Mouse (Mus musculus) midbrain, embryonic 16.5 days (tissue): ENCODE measurements around the gene Kif5c. TPM values are rescaled to one million over a fixed set of nuclear protein-coding genes. Genes with fewer than 3 reads are reported as not detected.
A peak's percentile ranks its signal among the peaks of the same experiment; 100 is the strongest.

Experiments
- ATAC-seq: fragments of 200-750 bp; cut with Nextera tagmentation; 2 replicates; pipeline ENCODE4 v1.8.0; 2017; ENCODE audit warnings: moderate TSS enrichment
- H3K27ac ChIP-seq: fragments of 300-500 bp; sonication (generic); 2 replicates; pipeline ENCODE4 v1.5.1; 2014; ENCODE audit warnings: mild to moderate bottlenecking, low read length, mixed read lengths
- H3K27me3 ChIP-seq: fragments of 300-500 bp; sonication (generic); 2 replicates; pipeline ENCODE4 v1.6.1; 2014; ENCODE audit warnings: low read depth, low read length, mixed read lengths; ENCODE audit not compliant: control insufficient read depth, insufficient read depth
- H3K36me3 ChIP-seq: fragments of 300-500 bp; sonication (generic); 2 replicates; pipeline ENCODE4 v1.6.1; 2014; ENCODE audit warnings: mild to moderate bottlenecking, low read length, moderate library complexity, mixed read lengths; ENCODE audit not compliant: control insufficient read depth, insufficient read depth
- H3K4me1 ChIP-seq: fragments of 300-500 bp; sonication (generic); 2 replicates; pipeline ENCODE4 v1.6.1; 2014; ENCODE audit warnings: mild to moderate bottlenecking, low read length, mixed read lengths; ENCODE audit not compliant: control insufficient read depth, insufficient read depth
- H3K4me2 ChIP-seq: fragments of 300-500 bp; sonication (generic); 2 replicates; pipeline ENCODE4 v1.6.1; 2014; ENCODE audit warnings: mild to moderate bottlenecking, low read length, mixed read lengths
- H3K4me3 ChIP-seq: fragments of 300-500 bp; sonication (generic); 2 replicates; pipeline ENCODE4 v1.5.1; 2014; ENCODE audit warnings: low read depth, mild to moderate bottlenecking, low read length, moderate library complexity, mixed read lengths
- H3K9ac ChIP-seq: fragments of 300-500 bp; sonication (generic); 2 replicates; pipeline ENCODE4 v1.6.1; 2014; ENCODE audit warnings: low read depth, low read length, mixed read lengths
- H3K9me3 ChIP-seq: fragments of 300-500 bp; sonication (generic); replicated peaks from 2 replicates; pipeline ENCODE4 v1.6.1; 2014; ENCODE audit warnings: mild to moderate bottlenecking, low read length, mixed read lengths; ENCODE audit not compliant: control insufficient read depth, poor library complexity, severe bottlenecking
- WGBS: fragments of 180-500 bp; shearing (Covaris S2); extraction: QIAGEN DNeasy Blood & Tissue Kit; methylation state at CpG from one replicate; pipeline ENCODE4 v1.1.7; 2014; 5-methylcytosine and 5-hydroxymethylcytosine counted together
- polyA plus RNA-seq: library from polyadenylated mRNA; unstranded; fragments of >200 nt; fragmentation: Nextera tagmentation; extraction: Ambion mirVana; gene quantifications from 2 replicates; pipeline ENCODE4 v1.2.1, GENCODE M21; 2015

The Kif5c gene
- polyA plus RNA-seq, 1 experiment from 2014 or later = 194 TPM

GRCm38 (mm10) chr2:49757616-49758015 is 138.5 kb downstream of the Kif5c start:
- Histone ChIP-seq H3K4me2 (no peak overlapping the region), H3K4me3 (no peak overlapping the region), H3K27me3 (no peaks in the 10 kb centered on the region), H3K9ac (no peak overlapping the region), H3K4me1 (peaks cover 3% of the 10 kb centered on the region; the same call in 1 of the 2 replicates), H3K36me3 (peaks cover 16% of the 10 kb centered on the region), H3K9me3 (no peaks in the 10 kb centered on the region), H3K27ac (no peak overlapping the region)
- 93% methylated on average over 7 of the region's 7 CpGs for WGBS
- ATAC-seq = no peak

GRCm38 (mm10) chr2:49764331-49764946 is 145.3 kb downstream of the Kif5c start:
- 57% methylated on average over 7 of the region's 7 CpGs for WGBS
- peak; percentile 83 for ATAC-seq
- Histone ChIP-seq H3K9ac (peak overlapping the region; percentile 17; the same call in 1 of the 2 replicates), H3K9me3 (no peaks in the 10 kb centered on the region), H3K27ac (peak overlapping the region; percentile 47; the same call in 1 of the 2 replicates), H3K27me3 (no peaks in the 10 kb centered on the region), H3K4me2 (no peak overlapping the region), H3K4me1 (peaks cover 3% of the 10 kb centered on the region; the same call in 1 of the 2 replicates), H3K4me3 (no peak overlapping the region), H3K36me3 (peaks cover 13% of the 10 kb centered on the region)

- Histone ChIP-seq H3K27ac (no peak overlapping the region), H3K4me1 (peaks cover 5% of the 10 kb centered on the region; the same call in 1 of the 2 replicates), H3K4me2 (no peak overlapping the region), H3K9ac (no peak overlapping the region), H3K36me3 (peaks cover 10% of the 10 kb centered on the region), H3K9me3 (no peaks in the 10 kb centered on the region), H3K4me3 (no peak overlapping the region), H3K27me3 (no peaks in the 10 kb centered on the region)
- WGBS = 56% methylated on average over 2 of the region's 2 CpGs
- no peak for ATAC-seq
Measured at GRCm38 (mm10) chr2:49768916-49769315, 149.8 kb downstream of the Kif5c start.

- no peak overlapping the region for H3K4me3 ChIP-seq
- ATAC-seq = no peak
- no peaks in the 10 kb centered on the region for H3K27me3 ChIP-seq
- H3K9me3 ChIP-seq = no peaks in the 10 kb centered on the region
- 0 out of 2 replicates have a peak, but pooled peaks cover 2% of the 10 kb centered on the region for H3K4me1 ChIP-seq
- WGBS = 84% methylated on average over 5 of the region's 5 CpGs
- no peak overlapping the region for H3K27ac ChIP-seq
- peaks cover 10% of the 10 kb centered on the region for H3K36me3 ChIP-seq
- H3K4me2 ChIP-seq = no peak overlapping the region
- H3K9ac ChIP-seq = no peak overlapping the region
Measured at GRCm38 (mm10) chr2:49770440-49770839, 151.3 kb downstream of the Kif5c start.

- H3K36me3 ChIP-seq = peaks cover 8% of the 10 kb centered on the region
- H3K4me3 ChIP-seq = no peak overlapping the region
- no peak overlapping the region for H3K4me2 ChIP-seq
- no peaks in the 10 kb centered on the region for H3K9me3 ChIP-seq
- H3K27me3 ChIP-seq = no peaks in the 10 kb centered on the region
- H3K4me1 ChIP-seq = 0 out of 2 replicates have a peak, but pooled peaks cover 2% of the 10 kb centered on the region
- WGBS = 78% methylated on average over 11 of the region's 11 CpGs
- no peak for ATAC-seq
- H3K27ac ChIP-seq = no peak overlapping the region
- no peak overlapping the region for H3K9ac ChIP-seq
Measured at GRCm38 (mm10) chr2:49771172-49771571, 152.1 kb downstream of the Kif5c start.

GRCm38 (mm10) chr2:49773194-49773931 is 154.3 kb downstream of the Kif5c start:
- Histone ChIP-seq H3K4me3 (no peak overlapping the region), H3K9me3 (no peaks in the 10 kb centered on the region), H3K36me3 (peaks cover 5% of the 10 kb centered on the region; the same call in 1 of the 2 replicates), H3K27me3 (no peaks in the 10 kb centered on the region), H3K4me2 (no peak overlapping the region), H3K27ac (no peak overlapping the region), H3K4me1 (0 out of 2 replicates have a peak, but pooled peaks cover 2% of the 10 kb centered on the region), H3K9ac (no peak overlapping the region)
- ATAC-seq = no peak
- 62% methylated on average over 10 of the region's 10 CpGs for WGBS

GRCm38 (mm10) chr2:49774180-49774579 is 155.1 kb downstream of the Kif5c start:
- Histone ChIP-seq H3K27ac (no peak overlapping the region), H3K4me1 (0 out of 2 replicates have a peak, but pooled peaks cover 2% of the 10 kb centered on the region), H3K27me3 (no peaks in the 10 kb centered on the region), H3K4me3 (no peak overlapping the region), H3K4me2 (no peak overlapping the region), H3K9me3 (no peaks in the 10 kb centered on the region), H3K9ac (no peak overlapping the region), H3K36me3 (peaks cover 5% of the 10 kb centered on the region; the same call in 1 of the 2 replicates)
- no peak for ATAC-seq

- Histone ChIP-seq H3K27ac (no peak overlapping the region), H3K27me3 (no peaks in the 10 kb centered on the region), H3K9me3 (no peaks in the 10 kb centered on the region), H3K4me3 (no peak overlapping the region), H3K36me3 (peaks cover 5% of the 10 kb centered on the region; the same call in 1 of the 2 replicates), H3K9ac (no peak overlapping the region), H3K4me2 (no peak overlapping the region), H3K4me1 (0 out of 2 replicates have a peak, but pooled peaks cover 2% of the 10 kb centered on the region)
- WGBS = 93% methylated on average over 4 of the region's 4 CpGs
- ATAC-seq = no peak
Measured at GRCm38 (mm10) chr2:49775187-49775586, 156.1 kb downstream of the Kif5c start.

GRCm38 (mm10) chr2:49775735-49776134 is 156.6 kb downstream of the Kif5c start:
- no peak for ATAC-seq
- H3K27me3 ChIP-seq = no peaks in the 10 kb centered on the region

More at GRCm38 (mm10) chr2:49775735-49776134, 156.6 kb downstream of the Kif5c start:
- Histone ChIP-seq H3K9me3 (no peaks in the 10 kb centered on the region), H3K4me1 (0 out of 2 replicates have a peak, but pooled peaks cover 2% of the 10 kb centered on the region), H3K27ac (no peak overlapping the region), H3K4me3 (no peak overlapping the region), H3K9ac (no peak overlapping the region), H3K36me3 (peaks cover 5% of the 10 kb centered on the region; the same call in 1 of the 2 replicates), H3K4me2 (no peak overlapping the region)
